Mouse (Mus musculus): ENCODE results near the gene Pard3.

GRCm38 (mm10) chr8:127170930-127171329 is 107.2 kb downstream of the Pard3 start:
- TF ChIP-seq CTCF (conservative IDR thresholded peaks at IDR 0.05; ENCODE audit: insufficient read depth, insufficient read length, low read depth, low read length) (no peak), POLR2A (IDR thresholded peaks at IDR 0.05; ENCODE audit: low read depth, low read length) (no peak)
